Mouse (Mus musculus): Measurements from ENCODE around the gene AI987944.

The AI987944 gene

DNA sequence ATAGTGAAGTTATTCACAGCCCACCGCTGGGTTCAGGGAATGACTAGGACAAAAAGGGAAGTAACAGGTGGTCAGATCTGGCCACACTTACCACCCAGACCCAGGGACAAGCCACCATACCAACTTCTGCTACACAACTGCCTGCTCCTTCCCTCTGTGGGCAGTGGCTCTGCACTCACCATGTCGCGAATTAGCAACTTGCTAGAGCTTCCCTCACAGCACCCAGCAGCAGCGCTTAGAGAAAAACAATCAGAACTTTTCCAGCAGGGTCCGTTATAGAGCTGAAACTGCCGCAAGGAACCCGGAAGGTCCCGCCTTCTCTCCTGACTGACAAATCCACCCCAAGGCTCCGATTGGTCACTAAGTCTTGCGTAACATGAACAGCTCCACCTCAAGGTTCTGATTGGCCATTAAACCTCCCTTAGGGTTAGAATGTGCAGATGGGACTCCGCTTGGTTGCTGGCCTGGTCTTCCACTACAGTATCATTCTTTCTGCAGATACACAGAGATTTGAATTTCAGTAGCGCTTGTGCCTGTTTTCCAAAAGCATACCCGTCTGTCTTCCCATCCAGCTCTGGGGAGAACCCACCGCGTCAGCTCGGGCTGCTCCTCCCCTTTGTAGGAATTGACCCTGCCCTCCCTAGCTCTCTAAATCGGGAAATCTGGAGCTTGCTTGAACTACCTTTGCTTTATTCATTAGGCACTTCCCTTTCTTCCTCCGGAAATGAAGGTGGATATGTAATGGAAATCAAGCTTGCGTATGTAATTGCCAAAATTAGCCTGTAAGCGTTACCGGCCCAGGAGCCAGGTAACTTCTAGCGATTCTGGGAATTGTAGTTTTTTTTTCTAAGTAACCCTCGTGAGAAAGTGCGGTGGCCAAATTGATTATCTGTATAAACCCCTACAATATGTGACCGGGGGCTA, at the start of gene AI987944:
Gene AI987944 (minus strand): TSS at position 332 of the 924 bp plus-strand sequence.
- peak; percentile 42 for DNase-seq (ENCODE audit: low spot score)

- DNase-seq (ENCODE audit: low spot score) = no peak
Measured at GRCm38 (mm10) chr7:41394130-41394529, 951 bp upstream of the AI987944 start.

Data from ovary, postnatal 10 days (tissue).